Mouse (Mus musculus): Measurements from ENCODE around the gene Kdf1. TPM values are rescaled to one million over a fixed set of nuclear protein-coding genes. Genes with fewer than 3 reads are reported as not detected.
"Not testable (repeated sequence)": the region's sequence is repeated elsewhere in the genome, so short reads cannot be mapped to it uniquely, and the experiment has no call there.

The Kdf1 gene
- polyA plus RNA-seq, 1 experiment = not detected

GRCm38 (mm10) chr4:133508990-133509389, 9.8 kb upstream of the Kdf1 start:
- Histone ChIP-seq H3K27ac (ENCODE audit: insufficient read depth, low read length) (no peak overlapping the region), H3K4me3 (ENCODE audit: insufficient read depth, low read length) (no peak overlapping the region), H3K4me1 (ENCODE audit: control insufficient read depth, insufficient read depth, low read length) (no peaks in the 10 kb centered on the region)
- TF ChIP-seq POLR2A (IDR thresholded peaks at IDR 0.05; ENCODE audit: low read depth, low read length) (no peak), CTCF (IDR thresholded peaks at IDR 0.05; ENCODE audit: borderline replicate concordance, insufficient read depth, low read length) (no peak)

GRCm38 (mm10) chr4:133511050-133511449, 7.7 kb upstream of the Kdf1 start:
- TF ChIP-seq CTCF (IDR thresholded peaks at IDR 0.05; ENCODE audit: borderline replicate concordance, insufficient read depth, low read length) = no peak
- TF ChIP-seq POLR2A (IDR thresholded peaks at IDR 0.05; ENCODE audit: low read depth, low read length) = no peak
- no peaks in the 10 kb centered on the region for H3K4me1 ChIP-seq (ENCODE audit: control insufficient read depth, insufficient read depth, low read length)
- H3K27ac ChIP-seq (ENCODE audit: insufficient read depth, low read length) = no peak overlapping the region
- H3K4me3 ChIP-seq (ENCODE audit: insufficient read depth, low read length) = no peak overlapping the region

- H3K27ac ChIP-seq (ENCODE audit: insufficient read depth, low read length); H3K4me1 ChIP-seq (ENCODE audit: control insufficient read depth, insufficient read depth, low read length); H3K4me3 ChIP-seq (ENCODE audit: insufficient read depth, low read length): not testable (repeated sequence)
Observed at GRCm38 (mm10) chr4:133512511-133512910, 6.3 kb upstream of the Kdf1 start.

- no peak for TF ChIP-seq POLR2A (IDR thresholded peaks at IDR 0.05; ENCODE audit: low read depth, low read length)
- peak; percentile 87; the same call in 1 of the 2 replicates for TF ChIP-seq CTCF (IDR thresholded peaks at IDR 0.05; ENCODE audit: borderline replicate concordance, insufficient read depth, low read length)
- Histone ChIP-seq H3K4me1 (ENCODE audit: control insufficient read depth, insufficient read depth, low read length) (no peaks in the 10 kb centered on the region), H3K4me3 (ENCODE audit: insufficient read depth, low read length) (no peak overlapping the region), H3K27ac (ENCODE audit: insufficient read depth, low read length) (no peak overlapping the region)
Observed at GRCm38 (mm10) chr4:133512972-133513371, 5.8 kb upstream of the Kdf1 start.

- Histone ChIP-seq H3K4me3 (ENCODE audit: insufficient read depth, low read length) (no peak overlapping the region), H3K27ac (ENCODE audit: insufficient read depth, low read length) (no peak overlapping the region), H3K4me1 (ENCODE audit: control insufficient read depth, insufficient read depth, low read length) (no peaks in the 10 kb centered on the region)
- TF ChIP-seq CTCF (IDR thresholded peaks at IDR 0.05; ENCODE audit: borderline replicate concordance, insufficient read depth, low read length) (no peak), POLR2A (IDR thresholded peaks at IDR 0.05; ENCODE audit: low read depth, low read length) (no peak)
Observed at GRCm38 (mm10) chr4:133519369-133519665, 554 bp downstream of the Kdf1 start.

- no peak overlapping the region for H3K4me3 ChIP-seq (ENCODE audit: insufficient read depth, low read length)
- no peak for TF ChIP-seq POLR2A (IDR thresholded peaks at IDR 0.05; ENCODE audit: low read depth, low read length)
- no peak for TF ChIP-seq CTCF (IDR thresholded peaks at IDR 0.05; ENCODE audit: borderline replicate concordance, insufficient read depth, low read length)
- H3K4me1 ChIP-seq (ENCODE audit: control insufficient read depth, insufficient read depth, low read length) = no peaks in the 10 kb centered on the region
- no peak overlapping the region for H3K27ac ChIP-seq (ENCODE audit: insufficient read depth, low read length)
Observed at GRCm38 (mm10) chr4:133521502-133521901, 2.7 kb downstream of the Kdf1 start.

- H3K4me1 ChIP-seq (ENCODE audit: control insufficient read depth, insufficient read depth, low read length) = no peaks in the 10 kb centered on the region
- H3K4me3 ChIP-seq (ENCODE audit: insufficient read depth, low read length) = no peak overlapping the region
- no peak for TF ChIP-seq CTCF (IDR thresholded peaks at IDR 0.05; ENCODE audit: borderline replicate concordance, insufficient read depth, low read length)
- no peak for TF ChIP-seq POLR2A (IDR thresholded peaks at IDR 0.05; ENCODE audit: low read depth, low read length)
- no peak overlapping the region for H3K27ac ChIP-seq (ENCODE audit: insufficient read depth, low read length)
Observed at GRCm38 (mm10) chr4:133527788-133528187, 9.0 kb downstream of the Kdf1 start.

GRCm38 (mm10) chr4:133532777-133533176, 14.0 kb downstream of the Kdf1 start:
- no peak for TF ChIP-seq POLR2A (IDR thresholded peaks at IDR 0.05; ENCODE audit: low read depth, low read length)
- no peak for TF ChIP-seq CTCF (IDR thresholded peaks at IDR 0.05; ENCODE audit: borderline replicate concordance, insufficient read depth, low read length)
- no peak overlapping the region for H3K27ac ChIP-seq (ENCODE audit: insufficient read depth, low read length)

GRCm38 (mm10) chr4:133536081-133536480, 17.3 kb downstream of the Kdf1 start:
- no peaks in the 10 kb centered on the region for H3K4me1 ChIP-seq (ENCODE audit: control insufficient read depth, insufficient read depth, low read length)
- TF ChIP-seq POLR2A (IDR thresholded peaks at IDR 0.05; ENCODE audit: low read depth, low read length) (no peak), CTCF (IDR thresholded peaks at IDR 0.05; ENCODE audit: borderline replicate concordance, insufficient read depth, low read length) (no peak)
- H3K27ac ChIP-seq (ENCODE audit: insufficient read depth, low read length) = no peak overlapping the region
- H3K4me3 ChIP-seq (ENCODE audit: insufficient read depth, low read length) = no peak overlapping the region

More at GRCm38 (mm10) chr4:133532777-133533176, 14.0 kb downstream of the Kdf1 start:
- H3K4me3 ChIP-seq (ENCODE audit: insufficient read depth, low read length) = no peak overlapping the region
- H3K4me1 ChIP-seq (ENCODE audit: control insufficient read depth, insufficient read depth, low read length) = no peaks in the 10 kb centered on the region

GRCm38 (mm10) chr4:133536652-133537051, 17.9 kb downstream of the Kdf1 start:
- H3K4me1 ChIP-seq (ENCODE audit: control insufficient read depth, insufficient read depth, low read length) = no peaks in the 10 kb centered on the region
- no peak overlapping the region for H3K27ac ChIP-seq (ENCODE audit: insufficient read depth, low read length)
- H3K4me3 ChIP-seq (ENCODE audit: insufficient read depth, low read length) = no peak overlapping the region
- no peak for TF ChIP-seq POLR2A (IDR thresholded peaks at IDR 0.05; ENCODE audit: low read depth, low read length)
- no peak for TF ChIP-seq CTCF (IDR thresholded peaks at IDR 0.05; ENCODE audit: borderline replicate concordance, insufficient read depth, low read length)

Data from embryonic fibroblast, embryonic 13.5 days (primary cell).